Mouse (Mus musculus) kidney, adult 2 months (tissue): Measurements from ENCODE around the gene Lrrc3c. TPM values are rescaled to one million over a fixed set of nuclear protein-coding genes. Genes with fewer than 3 reads are reported as not detected.

Experiments used
- DNase-seq: peaks from one replicate; pipeline ENCODE4 v3.0.0; 2021
- H3K27ac ChIP-seq: fragments of 200-500 bp; 2 replicates; pipeline ENCODE4 v1.5.1; 2012; ENCODE audit warnings: low read depth, low read length, control low read depth, inconsistent platforms; ENCODE audit not compliant: insufficient read depth
- H3K27me3 ChIP-seq: fragments of 200-500 bp; replicated peaks from 2 replicates; pipeline ENCODE4 v1.6.1; 2012; ENCODE audit warnings: mild to moderate bottlenecking, moderate library complexity, low read length, inconsistent platforms; ENCODE audit not compliant: control insufficient read depth, insufficient read depth
- H3K36me3 ChIP-seq: fragments of 200-500 bp; 2 replicates; pipeline ENCODE4 v1.6.1; 2012; ENCODE audit warnings: mild to moderate bottlenecking, moderate library complexity, low read length, inconsistent platforms; ENCODE audit not compliant: control insufficient read depth, insufficient read depth
- H3K4me1 ChIP-seq: fragments of 200-500 bp; 2 replicates; pipeline ENCODE4 v1.6.1; 2011; ENCODE audit warnings: low read length; ENCODE audit not compliant: control insufficient read depth, insufficient read depth
- H3K4me3 ChIP-seq: fragments of 200-500 bp; 2 replicates; pipeline ENCODE4 v1.5.1; 2011; ENCODE audit warnings: mild to moderate bottlenecking, low read depth, low read length, control low read depth; ENCODE audit not compliant: insufficient read depth
- CTCF ChIP-seq: fragments of 200-500 bp; conservative IDR thresholded peaks from 2 replicates; pipeline ENCODE4 v1.5.1; 2011; ENCODE audit warnings: low read depth, mild to moderate bottlenecking, control low read depth, low read length, moderate library complexity, mixed read lengths; ENCODE audit not compliant: insufficient read depth, insufficient read length
- POLR2A ChIP-seq: fragments of 200-500 bp; IDR thresholded peaks from one replicate; pipeline ENCODE4 v1.6.1; 2011; ENCODE audit warnings: low read depth, low read length, control low read depth
- WGBS: fragments of 180-500 bp; shearing (Covaris S2); methylation state at CpG from one replicate; pipeline ENCODE4 v1.1.7; 2018; 5-methylcytosine and 5-hydroxymethylcytosine counted together
- polyA plus RNA-seq: library from polyadenylated mRNA; depleted of rRNA; stranded (reverse); fragments of >200 nt; gene quantifications from 2 replicates; pipeline ENCODE4 v1.2.3, GENCODE M21; 2012

The Lrrc3c gene
- polyA plus RNA-seq, 1 experiment = not detected

DNA sequence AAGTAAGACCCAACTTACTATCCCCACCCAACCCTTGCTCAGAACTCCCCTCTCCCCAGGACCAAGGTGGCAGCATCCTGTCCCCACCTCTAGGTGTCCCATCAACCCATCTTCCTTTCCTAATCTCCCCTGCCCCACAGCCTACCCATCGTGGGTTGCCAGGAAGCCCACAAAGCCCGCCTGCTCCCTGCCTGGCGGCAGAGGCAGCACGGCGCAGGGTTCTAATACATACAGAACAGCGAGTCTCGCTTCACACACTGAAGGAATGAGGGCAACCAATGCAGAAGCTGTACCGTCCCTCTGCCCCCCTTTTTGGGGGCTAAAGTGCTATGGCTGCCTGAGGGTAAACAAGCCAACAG is 16.1 kb upstream of the Lrrc3c start:
- H3K4me3 ChIP-seq = no peak overlapping the region
- no peak for DNase-seq
- WGBS = 91% methylated on average over 8 of the region's 8 CpGs
- no peaks in the 10 kb centered on the region; the same call in 1 of the 2 replicates for H3K36me3 ChIP-seq
- no peak overlapping the region for H3K27ac ChIP-seq
- no peak for TF ChIP-seq CTCF
- no peak for TF ChIP-seq POLR2A
- H3K27me3 ChIP-seq = no peaks in the 10 kb centered on the region
- H3K4me1 ChIP-seq = no peaks in the 10 kb centered on the region; the same call in 1 of the 2 replicates

DNA sequence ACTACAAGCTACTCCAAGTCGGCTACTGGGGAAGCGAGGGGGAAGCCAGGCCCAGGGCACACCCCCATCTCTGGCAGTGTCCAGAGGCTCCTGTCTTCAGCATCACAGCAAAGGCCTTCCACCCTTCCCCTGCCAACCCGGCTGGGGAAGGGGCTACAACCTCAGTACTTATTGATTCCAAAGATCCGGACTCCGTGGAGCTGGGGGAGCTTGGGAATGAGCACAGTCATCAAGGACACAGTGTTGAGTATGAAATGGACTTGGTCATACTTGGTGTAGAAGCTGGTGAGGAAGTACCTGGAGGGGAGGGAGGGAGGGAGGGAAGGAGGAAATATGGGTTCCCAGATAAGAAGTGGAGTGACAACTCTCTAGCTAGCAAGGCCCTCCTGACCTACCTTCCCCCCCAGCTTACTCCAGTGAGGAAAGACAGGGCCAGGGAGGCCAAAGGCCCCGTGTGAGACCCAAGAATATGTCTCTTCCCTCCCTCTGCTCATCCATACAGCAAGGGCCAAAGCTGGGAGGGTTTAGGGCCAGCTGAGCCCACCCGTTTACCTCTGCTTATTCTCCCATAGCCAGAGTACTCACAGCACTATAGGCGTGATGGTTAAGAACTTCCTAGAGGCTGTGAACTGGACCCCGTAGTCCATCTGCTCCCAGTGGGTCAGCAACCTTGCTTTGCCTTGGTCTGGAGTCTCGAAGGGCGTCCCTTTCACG is 15.4 kb upstream of the Lrrc3c start:
- Histone ChIP-seq H3K4me1 (no peaks in the 10 kb centered on the region; the same call in 1 of the 2 replicates), H3K36me3 (no peaks in the 10 kb centered on the region; the same call in 1 of the 2 replicates), H3K27me3 (no peaks in the 10 kb centered on the region), H3K4me3 (no peak overlapping the region), H3K27ac (no peak overlapping the region)
- DNase-seq = no peak
- TF ChIP-seq POLR2A (no peak), CTCF (no peak)
- WGBS = 89% methylated on average over 12 of the region's 12 CpGs

DNA sequence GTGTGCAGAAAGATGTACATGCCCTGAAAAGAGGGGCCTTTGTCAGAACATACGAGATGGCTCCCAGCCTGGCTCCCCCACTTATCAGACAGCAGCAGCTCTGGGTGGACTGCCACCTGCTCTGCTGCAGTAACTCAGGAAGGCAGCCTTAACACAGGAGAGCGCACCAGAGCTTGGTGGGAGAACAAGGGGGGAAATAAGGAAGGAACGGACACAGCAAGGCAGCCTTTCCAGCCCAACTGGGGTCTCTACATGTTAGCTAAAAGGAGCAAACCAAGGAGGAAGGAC is 14.9 kb upstream of the Lrrc3c start:
- Histone ChIP-seq H3K36me3 (no peaks in the 10 kb centered on the region; the same call in 1 of the 2 replicates), H3K27me3 (no peaks in the 10 kb centered on the region), H3K4me3 (no peak overlapping the region), H3K4me1 (peaks cover 2% of the 10 kb centered on the region; the same call in 1 of the 2 replicates), H3K27ac (no peak overlapping the region)
- DNase-seq = no peak
- WGBS = 93% methylated on average over 3 of the region's 3 CpGs
- TF ChIP-seq POLR2A (no peak), CTCF (no peak)

DNA sequence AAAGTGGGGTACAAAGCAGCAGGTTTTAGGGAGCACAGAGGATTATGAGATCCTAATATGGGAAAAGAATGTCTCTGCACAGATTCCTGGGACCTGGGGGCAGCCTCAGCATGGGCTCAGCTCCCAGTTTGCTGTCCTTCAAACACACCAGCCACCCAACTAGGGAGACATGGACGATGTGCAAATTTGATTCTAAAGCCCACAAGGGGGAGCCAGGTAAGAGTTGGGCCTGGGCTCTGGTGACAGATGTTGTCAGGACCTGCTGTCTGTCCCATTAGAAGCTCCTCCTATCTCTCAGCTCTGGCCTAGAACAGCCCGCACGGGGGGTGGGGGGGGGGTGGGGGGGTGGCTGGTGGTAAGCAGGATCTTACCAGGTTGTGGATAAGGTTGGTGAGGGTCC is 14.5 kb upstream of the Lrrc3c start:
- WGBS = 50% methylated on average over 3 of the region's 3 CpGs
- no peak for TF ChIP-seq POLR2A
- 0 out of 2 replicates have a peak, but pooled peaks have one; percentile 16 for TF ChIP-seq CTCF

DNA sequence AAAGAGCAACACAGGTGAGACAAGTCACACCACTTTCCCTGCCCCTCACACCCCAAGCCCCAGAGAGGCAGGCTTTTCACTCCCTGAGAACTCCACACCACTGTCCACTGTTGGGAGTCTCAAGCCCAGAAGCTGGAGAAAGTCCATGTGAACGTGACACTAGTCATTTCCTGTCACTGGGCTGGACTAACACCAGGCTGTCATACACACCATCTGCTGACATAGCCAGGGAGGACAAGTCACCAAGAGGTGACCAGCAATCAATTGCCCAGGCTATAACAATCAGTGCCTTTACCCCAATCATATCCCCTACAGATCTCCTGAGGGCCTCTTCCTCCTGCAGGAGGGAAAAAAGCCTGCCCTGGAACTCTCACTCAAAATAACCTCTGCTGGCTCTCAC is 13.9 kb upstream of the Lrrc3c start:
- Histone ChIP-seq H3K36me3 (no peaks in the 10 kb centered on the region; the same call in 1 of the 2 replicates), H3K27ac (no peak overlapping the region), H3K4me1 (peaks cover 4% of the 10 kb centered on the region; the same call in 1 of the 2 replicates), H3K27me3 (no peaks in the 10 kb centered on the region), H3K4me3 (no peak overlapping the region)
- no peak for DNase-seq
- 54% methylated on average over 1 of the region's 1 CpGs for WGBS
- TF ChIP-seq CTCF = no peak
- TF ChIP-seq POLR2A = no peak

More for the DNA sequence above, 14.5 kb upstream of the Lrrc3c start:
- DNase-seq = no peak
- no peak overlapping the region for H3K4me3 ChIP-seq
- no peak overlapping the region for H3K27ac ChIP-seq
- peaks cover 2% of the 10 kb centered on the region; the same call in 1 of the 2 replicates for H3K4me1 ChIP-seq
- no peaks in the 10 kb centered on the region for H3K27me3 ChIP-seq
- H3K36me3 ChIP-seq = no peaks in the 10 kb centered on the region; the same call in 1 of the 2 replicates

DNA sequence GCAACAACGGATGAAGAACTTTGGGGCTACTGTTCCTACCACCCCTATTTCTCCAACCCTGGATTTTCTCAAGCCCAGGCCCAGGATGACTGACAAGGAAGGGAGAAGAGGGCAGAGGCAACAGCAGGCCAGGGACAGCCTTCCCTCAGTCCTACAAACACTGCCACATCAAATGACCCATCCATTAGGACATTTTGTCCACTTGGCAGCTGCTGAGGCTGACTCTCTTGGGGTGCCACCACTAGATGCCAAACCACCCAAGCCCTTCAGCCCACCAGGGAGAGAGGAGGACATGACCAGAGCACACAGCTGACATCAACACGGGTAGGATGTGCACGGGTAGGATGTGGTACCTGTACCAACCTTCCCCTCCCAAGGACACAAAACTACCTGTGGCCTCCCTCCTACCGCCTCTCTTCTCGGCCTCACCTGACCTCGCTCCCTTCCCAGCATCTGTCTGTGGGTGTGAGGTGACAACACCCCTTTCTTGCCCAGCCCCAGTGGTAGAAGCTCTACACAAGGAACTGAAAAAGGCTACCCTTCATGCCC is 13.4 kb upstream of the Lrrc3c start:
- no peak overlapping the region for H3K4me3 ChIP-seq
- TF ChIP-seq CTCF = no peak
- no peak for TF ChIP-seq POLR2A
- 91% methylated on average over 6 of the region's 6 CpGs for WGBS
- H3K27ac ChIP-seq = no peak overlapping the region
- no peak for DNase-seq
- H3K4me1 ChIP-seq = peaks cover 5% of the 10 kb centered on the region; the same call in 1 of the 2 replicates
- H3K36me3 ChIP-seq = no peaks in the 10 kb centered on the region; the same call in 1 of the 2 replicates
- no peaks in the 10 kb centered on the region for H3K27me3 ChIP-seq

DNA sequence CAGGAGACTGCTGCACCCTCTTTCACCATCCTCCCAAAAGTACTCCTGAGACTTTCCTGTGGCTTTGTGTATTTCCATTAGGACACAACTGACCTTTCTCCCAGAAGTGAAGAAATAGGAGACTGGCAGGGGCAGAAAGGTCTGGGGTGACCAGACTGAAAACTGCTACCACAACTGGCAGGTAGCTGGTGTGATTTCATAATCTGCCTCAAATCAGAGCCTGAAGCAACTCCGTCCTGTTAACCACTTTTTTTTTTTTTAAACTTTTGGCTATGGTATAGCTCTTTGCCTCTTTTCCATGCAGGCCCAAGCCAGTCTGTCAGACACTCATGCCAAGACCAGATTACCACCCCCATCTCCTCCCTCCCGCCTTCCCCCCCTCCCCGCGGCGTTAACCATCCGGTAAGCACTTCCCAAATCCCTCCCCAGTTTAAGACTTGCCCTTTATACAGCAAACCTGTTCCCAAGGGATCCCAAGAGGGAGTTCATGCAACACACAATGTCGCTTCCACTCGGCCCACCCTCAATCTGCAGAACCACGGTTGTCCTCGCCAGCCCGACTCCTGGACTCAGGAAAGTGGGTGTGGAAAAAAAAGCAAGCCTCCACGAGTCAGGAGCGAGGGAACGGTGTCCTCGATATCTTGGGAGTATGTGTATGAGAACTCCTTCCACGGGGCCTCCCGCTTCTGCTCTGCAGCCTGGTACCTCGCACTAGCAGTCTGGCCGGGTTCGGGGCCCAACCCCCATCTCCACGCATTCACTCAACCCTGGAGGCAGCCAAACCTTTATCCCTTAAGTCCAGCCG is 11.8 kb upstream of the Lrrc3c start:
- H3K27ac ChIP-seq = no peak overlapping the region
- H3K4me1 ChIP-seq = peaks cover 9% of the 10 kb centered on the region; the same call in 1 of the 2 replicates
- peak overlapping the region; percentile 63 for H3K4me3 ChIP-seq
- TF ChIP-seq POLR2A (no peak), CTCF (no peak)
- no peaks in the 10 kb centered on the region for H3K36me3 ChIP-seq
- H3K27me3 ChIP-seq = no peaks in the 10 kb centered on the region
- DNase-seq = peak; percentile 27
- WGBS = 3% methylated on average over 22 of the region's 22 CpGs
